23 mouse cellular contexts compared by ENCODE assay signal in the genomic region with DNA sequence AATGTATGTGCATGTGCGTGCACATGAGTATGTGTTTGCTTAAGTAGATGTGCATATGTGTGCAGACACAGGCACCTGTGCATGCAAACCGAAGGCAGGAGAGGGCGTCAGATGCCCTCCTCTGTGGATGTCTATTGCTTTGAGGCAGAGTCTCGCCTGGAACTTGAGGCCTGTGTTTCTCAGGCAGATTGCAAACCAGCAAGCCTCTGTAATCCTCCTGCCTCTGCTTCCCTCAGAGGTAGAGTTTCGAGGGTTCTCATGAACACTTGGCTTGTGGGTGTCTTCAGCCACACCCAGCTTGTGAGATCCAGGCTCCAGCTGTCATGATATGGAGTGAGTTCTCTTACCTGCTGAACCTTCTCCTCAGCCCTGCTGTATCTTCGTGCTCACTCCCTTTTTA.
DNase-seq lines count a peak whose midpoint lies in the region; ATAC-seq and TF ChIP-seq lines count a peak whose summit lies in the region.
"Had no signal": no experiment of that assay in that cellular context is flagged by ENCODE, and none has a peak within 500 bp of the region (broad histone marks: within the 10 kb centered on the region; RNA-seq: fewer than 3 reads in every experiment).

No protein-coding gene starts in this region.

- WGBS in liver, embryonic 14.5 days (ENCODE audit: insufficient replicate concordance): 62% methylated on average over 6 of the region's 6 CpGs
- WGBS in liver, postnatal 0 days (ENCODE audit: insufficient replicate concordance): 79% methylated on average over 6 of the region's 6 CpGs

- no peak overlapping the region for H3K4me3 ChIP-seq in liver, embryonic 14.5 days (ENCODE audit: insufficient read depth in 1 of 2, low read depth in 2 of 2, low read length in 2 of 2)
- no peak overlapping the region for H3K4me3 ChIP-seq in liver, postnatal 0 days (ENCODE audit: low read depth, low read length)
- H3K4me3 ChIP-seq: embryonic facial prominence, embryonic 10.5 days; embryonic facial prominence, embryonic 12.5 days; forebrain, embryonic 13.5 days; forebrain, embryonic 15.5 days had no signal

- no peak overlapping the region for H3K4me2 ChIP-seq in liver, embryonic 14.5 days (ENCODE audit: low read depth)
- no peak overlapping the region for H3K4me2 ChIP-seq in liver, postnatal 0 days (ENCODE audit: low read depth, low read length)
- H3K4me2 ChIP-seq: embryonic facial prominence, embryonic 12.5 days; forebrain, embryonic 13.5 days; forebrain, embryonic 15.5 days had no signal

- no peak for ATAC-seq in liver, embryonic 14.5 days (ENCODE audit: insufficient read depth)
- ATAC-seq in liver, postnatal 0 days: no peak
- ATAC-seq: CD4-positive, CD25-positive, alpha-beta regulatory T cell, adult 4 months; forebrain, embryonic 13.5 days; forebrain, embryonic 15.5 days; forebrain, postnatal 0 days had no signal

- no peaks in the 10 kb centered on the region for H3K9me3 ChIP-seq in liver, embryonic 14.5 days (ENCODE audit: control insufficient read depth, low read length)
- H3K9me3 ChIP-seq in liver, postnatal 0 days (ENCODE audit: low read length): no peaks in the 10 kb centered on the region
- H3K9me3 ChIP-seq: embryonic facial prominence, embryonic 10.5 days; embryonic facial prominence, embryonic 12.5 days; forebrain, embryonic 13.5 days; forebrain, embryonic 15.5 days; G1E had no signal

- no peak overlapping the region for H3K9ac ChIP-seq in liver, embryonic 14.5 days (replicated peaks)
- no peak overlapping the region for H3K9ac ChIP-seq in liver, postnatal 0 days (replicated peaks)
- H3K9ac ChIP-seq: embryonic facial prominence, embryonic 12.5 days; forebrain, embryonic 13.5 days; forebrain, embryonic 15.5 days; forebrain, postnatal 0 days had no signal

- no peak overlapping the region for H3K27ac ChIP-seq in liver, embryonic 14.5 days
- H3K27ac ChIP-seq in liver, postnatal 0 days (ENCODE audit: low read depth): no peak overlapping the region
- H3K27ac ChIP-seq: embryonic facial prominence, embryonic 10.5 days; embryonic facial prominence, embryonic 12.5 days; forebrain, embryonic 13.5 days; forebrain, embryonic 15.5 days had no signal

- H3K27me3 ChIP-seq in liver, embryonic 14.5 days (ENCODE audit: control insufficient read depth, insufficient read depth, low read length): no peaks in the 10 kb centered on the region
- no peaks in the 10 kb centered on the region for H3K27me3 ChIP-seq in liver, postnatal 0 days (ENCODE audit: insufficient read depth, low read length)
- H3K27me3 ChIP-seq: CH12.LX; embryonic facial prominence, embryonic 12.5 days; forebrain, embryonic 13.5 days; forebrain, embryonic 15.5 days had no signal

- no peaks in the 10 kb centered on the region for H3K36me3 ChIP-seq in liver, embryonic 14.5 days (replicated peaks; ENCODE audit: control insufficient read depth, insufficient read depth, low read depth)
- H3K36me3 ChIP-seq in liver, postnatal 0 days (replicated peaks; ENCODE audit: insufficient read depth, low read length): no peaks in the 10 kb centered on the region
- H3K36me3 ChIP-seq: embryonic facial prominence, embryonic 10.5 days; embryonic facial prominence, embryonic 12.5 days; forebrain, embryonic 15.5 days; G1E had no signal

- TF ChIP-seq EP300 in liver, embryonic 14.5 days (IDR thresholded peaks at IDR 0.05; ENCODE audit: low read depth): no peak
- no peak for TF ChIP-seq EP300 in liver, postnatal 0 days (IDR thresholded peaks at IDR 0.05; ENCODE audit: low read depth)

- H3K4me1 ChIP-seq in liver, embryonic 14.5 days (replicated peaks; ENCODE audit: control insufficient read depth in 2 of 2, insufficient read depth in 2 of 2, low read length in 1 of 2): peaks cover 0 to 4% of the 10 kb centered on the region in 2 experiments; a peak in 2 of 4 replicates
- no peaks in the 10 kb centered on the region for H3K4me1 ChIP-seq in liver, postnatal 0 days (ENCODE audit: insufficient read depth)
- H3K4me1 ChIP-seq: embryonic facial prominence, embryonic 10.5 days; embryonic facial prominence, embryonic 12.5 days; forebrain, embryonic 13.5 days; forebrain, embryonic 15.5 days had no signal

- peak; percentile 73 for DNase-seq in heart, adult 11 months
- DNase-seq in heart, postnatal 36 days: no peak
- DNase-seq in liver, embryonic 14.5 days (ENCODE audit: low read depth in 3 of 3, low spot score in 3 of 3): no peak
- no peak for DNase-seq in liver, postnatal 0 days
- peak; percentile 16 for DNase-seq in testis, postnatal 10 days (ENCODE audit: low spot score)
- DNase-seq in testis, postnatal 14 days (ENCODE audit: low spot score): no peak
- DNase-seq: adrenal gland, adult 2 months; adrenal gland, postnatal 10 days; adrenal gland, postnatal 25 days; B cell, adult 2 months; cerebellum, adult 11-12 months; cerebellum, adult 2 months; cerebellum, adult 9-10 months; cerebellum, postnatal 10 days; cerebellum, postnatal 25 days; forebrain, postnatal 0 days had no signal

- intact Hi-C loops in heart, postnatal 36 days (cut with DNase I): no loop called here

- peak; percentile 24; the same call in 1 of the 2 replicates for TF ChIP-seq CTCF in liver, embryonic 14.5 days (IDR thresholded peaks at IDR 0.05; ENCODE audit: low read depth)
- no peak for TF ChIP-seq CTCF in liver, postnatal 0 days (IDR thresholded peaks at IDR 0.05; ENCODE audit: low read depth)

Comparison
In these comparisons a context has a peak if more than half of its experiments do, and no peak if none do; other contexts are left out.
1. DNase-seq: peak in heart, adult 11 months (single experiment) and testis, postnatal 10 days (single experiment); none in heart, postnatal 36 days (0 of 2), liver, embryonic 14.5 days (0 of 3), liver, postnatal 0 days (single experiment) and testis, postnatal 14 days (single experiment).